Mouse (Mus musculus) urinary bladder, postnatal 36 days (tissue): ENCODE data around the gene Vmn2r93.

Experiments
- DNase-seq, 2 experiments: peaks; one replicate each; pipeline ENCODE4 v3.0.0; 2022; ENCODE audit warnings: low spot score in 2 of 2, mixed read lengths in 1 of 2

The Vmn2r93 gene

DNA sequence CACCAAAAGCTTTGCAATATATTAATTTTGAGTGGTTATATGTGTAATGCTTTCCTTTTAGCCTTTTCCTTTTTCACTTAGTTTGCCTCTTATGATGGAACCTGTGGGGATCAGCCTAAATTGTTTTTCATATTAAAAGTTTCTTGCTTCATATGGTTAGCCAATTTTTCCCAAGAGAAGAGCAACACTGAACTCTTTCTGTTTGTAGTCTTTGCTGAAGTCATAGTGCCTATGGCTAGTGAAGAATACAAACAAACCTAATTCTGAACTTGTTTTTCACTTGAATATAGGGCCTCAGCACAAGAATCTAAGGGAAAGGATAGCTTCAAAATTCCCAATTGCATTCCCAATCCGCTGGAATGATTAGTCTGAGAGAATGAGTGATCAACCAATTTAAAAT, at the start of gene Vmn2r93:
Vmn2r93 (plus strand) TSS at position 301 of the 400 bp plus-strand sequence.
- DNase-seq: no peak

DNA sequence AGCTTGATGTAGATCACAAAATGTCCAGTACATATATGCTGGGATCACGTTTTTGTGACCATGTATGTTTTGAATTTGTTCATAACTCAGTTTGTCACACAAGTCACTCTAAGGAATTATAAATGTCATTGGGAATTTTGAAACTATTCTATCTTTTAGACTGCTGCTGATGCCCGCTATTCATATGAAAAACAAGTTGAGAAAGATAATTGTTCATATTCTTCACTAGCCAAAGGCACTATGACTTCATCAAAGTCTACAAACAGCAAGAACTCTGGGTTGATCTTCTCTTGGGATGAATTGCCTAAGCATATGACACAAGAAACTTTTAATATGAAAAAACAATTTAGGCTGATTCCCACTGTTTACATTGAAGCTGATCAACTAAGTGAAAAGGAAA, 20.2 kb upstream of the Vmn2r93 start, which contains the start of gene Vmn2r94:
Vmn2r94 (minus strand) TSS at position 101 of the 400 bp plus-strand sequence.
- DNase-seq: no peak

DNA sequence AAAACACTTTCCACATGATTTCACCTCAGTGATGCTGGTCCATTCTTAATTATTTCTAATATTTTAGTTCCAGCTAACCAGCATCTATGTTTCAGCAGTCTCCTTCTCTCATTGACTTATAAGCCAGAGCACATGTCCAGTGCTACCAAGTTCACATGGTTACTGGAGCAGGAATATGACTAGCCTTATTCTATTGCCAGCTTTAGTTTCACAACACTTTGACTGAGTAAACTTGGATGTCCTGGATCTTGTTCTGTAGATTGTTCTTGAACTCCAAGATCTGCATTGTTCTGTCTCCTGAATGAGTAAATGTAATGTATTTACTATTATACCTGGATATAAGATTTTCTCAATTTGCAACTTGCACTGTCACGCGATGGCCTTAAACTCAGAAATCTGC, 25.1 kb downstream of the Vmn2r93 start:
- DNase-seq: no peak

DNA sequence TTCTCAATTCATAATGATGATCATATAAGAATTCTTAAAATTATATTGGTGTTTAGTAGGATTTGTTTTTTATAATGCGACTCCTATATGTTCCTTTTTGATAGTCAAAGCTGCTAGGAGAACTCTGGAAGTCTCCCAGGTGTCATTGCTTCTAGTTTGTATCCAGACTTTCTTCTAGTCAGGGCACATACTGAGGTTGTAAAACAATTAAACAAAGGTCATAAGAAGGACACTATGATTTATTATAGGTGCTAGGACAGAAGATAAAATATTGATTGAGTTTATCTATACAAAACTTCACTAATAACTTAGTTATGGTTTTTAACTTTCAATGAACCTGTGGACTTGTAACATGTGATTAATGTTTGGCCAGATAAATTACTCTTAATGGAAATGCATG, 62.1 kb downstream of the Vmn2r93 start:
- no peak for DNase-seq

DNA sequence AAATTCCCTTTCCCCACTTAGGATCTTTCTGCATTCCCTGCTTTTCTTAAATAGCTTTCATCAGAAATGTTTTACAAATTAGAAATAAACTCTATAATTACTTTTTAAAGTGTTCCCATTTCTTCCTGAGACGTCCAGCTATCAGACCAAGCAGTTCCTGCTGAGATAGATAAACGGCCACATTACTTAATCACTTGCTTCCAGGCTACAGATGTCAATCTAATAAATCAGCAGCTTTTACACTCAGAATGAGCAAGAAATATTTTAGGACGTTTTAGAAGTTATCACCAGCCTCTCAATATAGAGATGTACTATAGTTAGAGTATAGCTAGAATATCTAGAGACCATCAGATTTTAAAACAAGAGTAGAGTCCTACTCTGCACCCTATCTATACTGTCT, 62.7 kb downstream of the Vmn2r93 start:
- no peak for DNase-seq
